Mouse (Mus musculus): ENCODE results near the gene Il33.

The Il33 gene

GRCm38 (mm10) chr19:29924638-29925258 lies at the start of gene Il33:
Gene Il33, plus strand, starts transcription at chr19:29925114.
- peak; percentile 40 for DNase-seq (ENCODE audit: low spot score)

- DNase-seq (ENCODE audit: low spot score): no peak
These were observed 47.3 kb upstream of the Il33 start for GRCm38 (mm10) chr19:29877422-29878291.

GRCm38 (mm10) chr19:29878896-29879504 lies 45.9 kb upstream of the Il33 start:
- DNase-seq (ENCODE audit: low spot score): no peak

- DNase-seq (ENCODE audit: low spot score): no peak
These were observed 44.0 kb upstream of the Il33 start for GRCm38 (mm10) chr19:29880918-29881317.

GRCm38 (mm10) chr19:29882696-29883095 lies 42.2 kb upstream of the Il33 start:
- DNase-seq (ENCODE audit: low spot score): no peak

GRCm38 (mm10) chr19:29885548-29885947 lies 39.4 kb upstream of the Il33 start:
- DNase-seq (ENCODE audit: low spot score): no peak

- DNase-seq (ENCODE audit: low spot score): no peak
These were observed 37.4 kb upstream of the Il33 start for GRCm38 (mm10) chr19:29887476-29887875.

GRCm38 (mm10) chr19:29888946-29889345 lies 36.0 kb upstream of the Il33 start:
- DNase-seq (ENCODE audit: low spot score): no peak

GRCm38 (mm10) chr19:29891981-29892380 lies 32.9 kb upstream of the Il33 start:
- no peak for DNase-seq (ENCODE audit: low spot score)

GRCm38 (mm10) chr19:29892786-29893185 lies 32.1 kb upstream of the Il33 start:
- no peak for DNase-seq (ENCODE audit: low spot score)

GRCm38 (mm10) chr19:29893718-29894273 lies 31.1 kb upstream of the Il33 start:
- no peak for DNase-seq (ENCODE audit: low spot score)

- no peak for DNase-seq (ENCODE audit: low spot score)
These were observed 30.5 kb upstream of the Il33 start for GRCm38 (mm10) chr19:29894381-29894780.

GRCm38 (mm10) chr19:29895047-29895446 lies 29.9 kb upstream of the Il33 start:
- DNase-seq (ENCODE audit: low spot score): no peak

- DNase-seq (ENCODE audit: low spot score): no peak
These were observed 24.6 kb upstream of the Il33 start for GRCm38 (mm10) chr19:29900318-29900717.

- no peak for DNase-seq (ENCODE audit: low spot score)
These were observed 22.4 kb upstream of the Il33 start for GRCm38 (mm10) chr19:29902343-29903070.

- no peak for DNase-seq (ENCODE audit: low spot score)
These were observed 19.0 kb upstream of the Il33 start for GRCm38 (mm10) chr19:29905896-29906295.

GRCm38 (mm10) chr19:29909166-29909565 lies 15.7 kb upstream of the Il33 start:
- DNase-seq (ENCODE audit: low spot score): no peak

- no peak for DNase-seq (ENCODE audit: low spot score)
These were observed 13.0 kb upstream of the Il33 start for GRCm38 (mm10) chr19:29911919-29912318.

- DNase-seq (ENCODE audit: low spot score): no peak
These were observed 7.5 kb upstream of the Il33 start for GRCm38 (mm10) chr19:29917421-29917820.

- no peak for DNase-seq (ENCODE audit: low spot score)
These were observed 1.3 kb downstream of the Il33 start for GRCm38 (mm10) chr19:29926101-29926755.

- peak; percentile 24 for DNase-seq (ENCODE audit: low spot score)
These were observed 5.4 kb downstream of the Il33 start for GRCm38 (mm10) chr19:29930296-29930695.

Measured in testis, postnatal 14 days (tissue).